Mouse (Mus musculus) testis, postnatal 10 days (tissue): ENCODE measurements around the gene Alg5.
A peak's percentile ranks its signal among the peaks of the same experiment; 100 is the strongest.
"Not testable (repeated sequence)": the region's sequence is repeated elsewhere in the genome, so short reads cannot be mapped to it uniquely, and the experiment has no call there.

Source experiments
- DNase-seq: peaks from one replicate; pipeline ENCODE4 v3.0.0; 2021; ENCODE audit warnings: low spot score

Alg5 gene

GRCm38 (mm10) chr3:54735247-54736046 lies at the start of gene Alg5, which contains the start of gene Exosc8:
Gene Alg5 (plus strand): TSS chr3:54735539.
Gene Exosc8 (minus strand): TSS chr3:54735393.
- DNase-seq: peak; percentile 96

GRCm38 (mm10) chr3:54687245-54687644 lies 48.1 kb upstream of the Alg5 start:
- no peak for DNase-seq

GRCm38 (mm10) chr3:54689091-54689490 lies 46.2 kb upstream of the Alg5 start:
- DNase-seq: no peak

GRCm38 (mm10) chr3:54692202-54693055 lies 42.9 kb upstream of the Alg5 start, which contains the start of gene Supt20:
Gene Supt20 (plus strand): TSS chr3:54692807.
- peak; percentile 96 for DNase-seq

DNA sequence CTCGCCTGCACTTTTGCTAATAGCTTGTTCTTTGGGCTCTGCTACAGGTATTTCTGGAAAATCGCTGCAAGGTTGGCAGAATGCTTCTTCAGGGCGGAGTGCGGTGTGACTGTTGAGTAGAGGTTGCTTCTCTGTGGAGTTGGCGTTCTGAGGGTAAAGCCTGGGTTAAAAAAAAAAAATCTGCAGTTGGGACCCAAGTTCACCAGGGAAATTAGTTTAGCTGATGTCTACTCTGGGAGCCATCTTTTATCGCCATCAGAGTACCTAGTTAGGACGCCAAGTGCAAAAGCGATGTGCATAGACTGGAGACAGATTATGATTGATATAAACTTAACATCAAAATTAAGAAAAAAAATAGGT lies 42.3 kb upstream of the Alg5 start:
- DNase-seq: no peak

DNA sequence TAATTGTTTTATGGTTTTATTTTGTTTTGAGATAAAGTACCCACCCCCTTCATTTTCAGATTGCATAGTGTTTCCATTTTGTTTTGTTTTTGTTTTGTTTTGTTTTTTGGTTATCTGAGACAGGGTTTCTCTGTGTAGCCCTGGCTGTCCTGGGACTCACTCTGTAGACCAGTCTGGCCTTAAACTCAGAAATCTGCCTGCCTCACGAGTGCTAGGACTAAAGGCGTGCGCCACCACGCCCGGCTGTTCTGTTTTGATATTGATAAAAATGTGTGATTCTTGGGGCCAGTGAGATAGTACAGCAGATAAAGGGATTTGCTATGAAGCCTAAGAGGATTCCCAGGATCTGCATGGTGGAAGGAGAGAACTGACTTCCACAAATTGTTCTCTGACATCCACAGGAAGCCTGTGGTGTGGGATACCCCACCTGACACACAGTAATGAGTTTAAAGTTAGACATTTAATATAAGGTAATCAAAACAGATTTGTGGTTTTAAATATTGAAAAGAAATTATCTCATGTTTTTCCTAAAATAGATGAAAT lies 35.5 kb upstream of the Alg5 start:
- DNase-seq: no peak

DNA sequence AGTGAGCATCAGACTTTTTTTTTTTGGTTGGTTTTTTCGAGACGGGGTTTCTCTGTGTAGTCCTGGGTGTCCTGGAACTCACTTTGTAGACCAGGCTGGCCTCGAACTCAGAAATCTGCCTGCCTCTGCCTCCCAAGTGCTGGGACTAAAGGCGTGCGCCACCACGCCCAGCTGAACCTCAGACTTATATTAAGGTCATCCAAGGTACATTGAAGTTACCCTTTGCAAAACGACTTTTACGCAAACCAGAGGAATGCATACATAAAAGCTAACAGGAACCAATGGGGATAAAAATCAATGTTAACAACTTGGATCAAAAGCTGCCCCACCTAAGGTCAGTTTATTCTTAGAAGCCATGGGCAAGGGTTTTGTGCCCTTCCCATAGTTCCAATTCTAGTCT lies 31.2 kb upstream of the Alg5 start:
- DNase-seq: not testable (repeated sequence)

DNA sequence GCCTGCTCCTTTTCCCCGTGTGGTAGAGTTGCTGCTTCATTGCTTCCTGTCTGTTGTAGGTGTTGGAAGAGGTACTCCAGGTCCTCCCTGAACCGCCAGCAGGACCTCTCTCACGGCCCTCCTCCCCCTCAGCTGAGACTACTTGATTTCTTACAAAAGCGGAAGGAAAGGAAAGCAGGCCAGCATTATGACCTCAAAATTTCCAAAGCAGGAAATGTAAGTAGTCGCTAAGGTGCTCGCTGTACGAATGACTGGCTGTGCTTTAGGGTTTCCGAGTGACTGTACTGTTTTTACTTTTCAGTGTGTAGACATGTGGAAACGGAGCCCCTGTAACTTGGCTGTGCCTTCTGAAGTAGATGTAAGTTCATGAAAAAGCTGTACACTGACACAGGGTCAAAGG lies 26.4 kb upstream of the Alg5 start:
- no peak for DNase-seq

DNA sequence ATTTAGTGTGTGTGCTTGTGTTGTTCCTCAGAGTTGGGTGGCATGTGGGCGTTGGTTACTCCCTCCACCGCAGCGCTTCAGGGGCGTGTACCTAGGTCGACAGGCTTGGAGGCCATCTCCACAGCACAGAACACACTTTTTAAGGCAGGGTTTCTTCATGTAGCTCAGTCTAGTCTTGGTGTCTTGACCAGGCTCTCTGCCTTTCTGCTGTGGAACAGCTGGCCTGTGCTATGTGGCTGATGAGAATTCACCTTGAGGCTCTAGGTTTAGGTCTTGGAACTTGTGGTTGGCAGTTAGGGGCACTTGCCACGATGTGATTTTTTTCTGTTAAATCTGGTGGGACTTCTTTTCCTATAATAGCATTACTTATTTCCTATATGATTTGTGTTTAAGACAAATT lies 21.1 kb upstream of the Alg5 start, which contains the start of gene Gm21958:
Gm21958 (minus strand) TSS at position 101 of the 400 bp plus-strand sequence.
- no peak for DNase-seq

DNA sequence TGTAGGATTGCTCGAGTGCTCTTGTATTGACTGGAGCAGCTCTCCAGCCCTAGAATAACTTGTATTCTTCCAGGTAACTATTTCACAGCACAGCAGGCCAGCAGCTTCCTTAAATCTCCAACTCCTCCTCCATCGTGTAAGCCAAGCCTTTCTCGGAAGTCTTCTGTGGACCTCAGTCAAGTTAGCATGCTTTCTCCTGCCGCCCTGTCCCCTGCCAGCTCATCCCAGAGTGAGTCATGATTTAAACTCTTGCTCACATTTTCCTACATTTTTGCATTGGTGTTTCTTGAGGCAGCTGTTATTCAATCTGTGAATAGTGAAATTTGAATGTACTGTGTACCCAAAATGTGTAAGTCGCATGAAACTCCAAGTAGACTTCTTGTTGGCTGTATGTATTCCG lies 19.9 kb upstream of the Alg5 start:
- no peak for DNase-seq

GRCm38 (mm10) chr3:54717348-54717747 lies 18.0 kb upstream of the Alg5 start:
- no peak for DNase-seq

- no peak for DNase-seq
These were observed 16.4 kb upstream of the Alg5 start for GRCm38 (mm10) chr3:54718947-54719346.

- DNase-seq: no peak
These were observed 11.4 kb upstream of the Alg5 start for GRCm38 (mm10) chr3:54723741-54724500.

GRCm38 (mm10) chr3:54725344-54725743 lies 10.0 kb upstream of the Alg5 start:
- no peak for DNase-seq

- no peak for DNase-seq
These were observed 7.8 kb upstream of the Alg5 start for GRCm38 (mm10) chr3:54727588-54727987.

- DNase-seq: no peak
These were observed 7.2 kb upstream of the Alg5 start for GRCm38 (mm10) chr3:54728100-54728499.

GRCm38 (mm10) chr3:54731626-54732150 lies 3.7 kb upstream of the Alg5 start:
- no peak for DNase-seq

- DNase-seq: no peak
These were observed 3.0 kb upstream of the Alg5 start for GRCm38 (mm10) chr3:54732371-54732770.

- peak; percentile 95 for DNase-seq
These were observed 710 bp upstream of the Alg5 start for GRCm38 (mm10) chr3:54734411-54735246.

GRCm38 (mm10) chr3:54736101-54736927 lies 975 bp downstream of the Alg5 start:
- DNase-seq: no peak
